13 mouse cellular contexts compared by ENCODE assay signal in the genomic region with DNA sequence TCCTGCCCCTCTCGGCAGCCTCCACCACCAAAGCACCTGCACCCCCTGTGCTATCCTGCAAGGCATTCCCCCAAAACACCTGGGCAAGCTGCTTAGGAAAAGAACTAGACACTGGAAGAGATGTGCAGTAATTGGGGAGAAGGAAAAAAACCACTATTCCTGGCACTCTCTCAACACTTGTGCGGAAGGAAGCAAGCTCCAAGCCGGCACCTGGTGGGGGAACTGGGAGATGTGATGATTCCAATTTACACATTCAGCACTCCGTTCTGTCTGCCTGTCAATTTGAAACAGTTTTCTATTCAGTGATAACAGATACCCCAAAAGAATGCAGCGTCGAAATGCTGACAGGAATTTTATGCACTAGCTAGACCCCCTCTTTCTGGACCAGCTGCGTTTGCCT. TPM values are rescaled to one million over a fixed set of nuclear protein-coding genes. Genes with fewer than 3 reads are reported as not detected.
DNase-seq lines count a peak whose midpoint lies in the region; ATAC-seq and TF ChIP-seq lines count a peak whose summit lies in the region.
"Had no signal": no experiment of that assay in that cellular context is flagged by ENCODE, and none has a peak within 500 bp of the region (broad histone marks: within the 10 kb centered on the region; RNA-seq: fewer than 3 reads in every experiment).

No protein-coding gene starts in this region.

- DNase-seq in heart, postnatal 36 days = no peak
- no peak for DNase-seq in left cerebral cortex, adult 2 months (ENCODE audit: extremely low spot score in 1 of 2, low spot score in 2 of 2)
- no peak for DNase-seq in left cerebral cortex, adult 11 months (ENCODE audit: low spot score)
- DNase-seq in brain, embryonic 14.5 days (ENCODE audit: low read depth) = peak; percentile 94
- DNase-seq in forebrain, postnatal 0 days = peak; percentile 79
- no peak for DNase-seq in spleen, postnatal 4 days (ENCODE audit: low spot score in 2 of 2)
- DNase-seq: cerebellum, adult 2 months; gastrocnemius, postnatal 36 days; thymus, postnatal 14 days had no signal

- TF ChIP-seq CTCF in left cerebral cortex, adult 2 months (IDR thresholded peaks at IDR 0.05) = peak; percentile 7; the same call in 1 of the 2 replicates
- TF ChIP-seq CTCF in brain, embryonic 14.5 days (IDR thresholded peaks at IDR 0.05; ENCODE audit: borderline replicate concordance, extremely low read depth, insufficient read depth, insufficient read length) = 0 out of 2 replicates have a peak, but pooled peaks have one; percentile 8
- peak; percentile 54 for TF ChIP-seq CTCF in forebrain, postnatal 0 days (IDR thresholded peaks at IDR 0.05; ENCODE audit: low read depth)

- peaks cover 24% of the 10 kb centered on the region for H3K4me1 ChIP-seq in heart, embryonic 11.5 days (ENCODE audit: control insufficient read depth, insufficient read depth, low read length)
- H3K4me1 ChIP-seq in forebrain, postnatal 0 days (ENCODE audit: insufficient read depth) = peaks cover 25% of the 10 kb centered on the region

- no peak overlapping the region for H3K9ac ChIP-seq in heart, embryonic 11.5 days (ENCODE audit: low read depth, low read length)
- no peak overlapping the region for H3K9ac ChIP-seq in forebrain, postnatal 0 days
- H3K9ac ChIP-seq: limb, embryonic 12.5 days had no signal

- intact Hi-C loops in heart, postnatal 36 days (cut with DNase I) = no loop called here
- intact Hi-C loops in left cerebral cortex, adult 2 months (cut with DNase I) = no loop called here

- H3K4me3 ChIP-seq in heart, embryonic 11.5 days (ENCODE audit: low read depth, low read length) = no peak overlapping the region
- no peak overlapping the region for H3K4me3 ChIP-seq in left cerebral cortex, adult 2 months
- no peak overlapping the region for H3K4me3 ChIP-seq in forebrain, postnatal 0 days (ENCODE audit: low read depth, low read length)
- H3K4me3 ChIP-seq: limb, embryonic 12.5 days had no signal

- TF ChIP-seq POLR2A in brain, embryonic 14.5 days (IDR thresholded peaks at IDR 0.05; ENCODE audit: borderline replicate concordance, extremely low read depth, insufficient read depth, insufficient read length, poor library complexity, severe bottlenecking) = no peak

- peak overlapping the region; percentile 2 for H3K4me2 ChIP-seq in heart, embryonic 11.5 days
- H3K4me2 ChIP-seq in forebrain, postnatal 0 days (ENCODE audit: low read depth) = peak overlapping the region; percentile 27
- H3K4me2 ChIP-seq: limb, embryonic 12.5 days had no signal

- ATAC-seq in heart, embryonic 11.5 days (replicated peaks; ENCODE audit: insufficient number of reproducible peaks, low FRiP score, low TSS enrichment) = no peak
- ATAC-seq in forebrain, postnatal 0 days = peak; percentile 60
- ATAC-seq: CD4-positive, CD25-positive, alpha-beta regulatory T cell, adult 4 months; inflammation-experienced regulatory T-cells, adult 6 months had no signal

- no peaks in the 10 kb centered on the region for H3K9me3 ChIP-seq in heart, embryonic 11.5 days (replicated peaks; ENCODE audit: control insufficient read depth, low read length)
- no peaks in the 10 kb centered on the region for H3K9me3 ChIP-seq in forebrain, postnatal 0 days (ENCODE audit: low read length)
- H3K9me3 ChIP-seq: limb, embryonic 12.5 days had no signal

- 22% methylated on average over 7 of the region's 7 CpGs for WGBS in heart, embryonic 11.5 days (ENCODE audit: insufficient replicate concordance)
- 14% methylated on average over 7 of the region's 7 CpGs for WGBS in forebrain, postnatal 0 days

- no peaks in the 10 kb centered on the region for H3K27me3 ChIP-seq in heart, embryonic 11.5 days (ENCODE audit: control insufficient read depth, insufficient read depth, low read length)
- H3K27me3 ChIP-seq in forebrain, postnatal 0 days (ENCODE audit: insufficient read depth, low read length) = no peaks in the 10 kb centered on the region
- H3K27me3 ChIP-seq: limb, embryonic 12.5 days had no signal

- H3K36me3 ChIP-seq in heart, embryonic 11.5 days (ENCODE audit: control insufficient read depth, insufficient read depth, low read length) = no peaks in the 10 kb centered on the region
- no peaks in the 10 kb centered on the region for H3K36me3 ChIP-seq in forebrain, postnatal 0 days (ENCODE audit: insufficient read depth)

- H3K27ac ChIP-seq in heart, embryonic 11.5 days (ENCODE audit: low read depth, low read length) = no peak overlapping the region
- no peak overlapping the region for H3K27ac ChIP-seq in left cerebral cortex, adult 2 months
- H3K27ac ChIP-seq in forebrain, postnatal 0 days (ENCODE audit: low read depth, low read length) = peak overlapping the region; percentile 76
- H3K27ac ChIP-seq: limb, embryonic 12.5 days had no signal

RNA-seq across cellular contexts. Expression of a gene that starts 50.9 kb away (rescaled TPM):
- 37.3 and 38.7 TPM in 2 replicates for polyA plus RNA-seq in heart, embryonic 11.5 days (2014; fragmentation: Nextera tagmentation; extraction: Ambion mirVana)
- 10 to 100 TPM; 51.6 to 56.1 TPM for total RNA-seq in heart, postnatal 36 days (2021)
- total RNA-seq in left cerebral cortex, adult 2 months (2021) = 100 to 1,000 TPM; 122 to 126 TPM
- polyA plus RNA-seq in brain, embryonic 14.5 days (2012; rRNA removed) = 237 and 262 TPM in 2 replicates
- 100 and 116 TPM in 2 replicates for total RNA-seq in forebrain, postnatal 0 days (2014; rRNA removed)
- polyA plus RNA-seq in forebrain, postnatal 0 days (2015; fragmentation: Nextera tagmentation; extraction: Ambion mirVana) = 66.3 and 73.6 TPM in 2 replicates
- polyA plus RNA-seq: CD4-positive, CD25-positive, alpha-beta regulatory T cell, adult 4 months had no signal

Comparison
In these comparisons a context has a peak if more than half of its experiments do, and no peak if none do; other contexts are left out.
1. DNase-seq: peak in brain, embryonic 14.5 days (single experiment) and forebrain, postnatal 0 days (single experiment); none in heart, postnatal 36 days (0 of 2), left cerebral cortex, adult 2 months (0 of 2), left cerebral cortex, adult 11 months (single experiment) and spleen, postnatal 4 days (0 of 2).
2. Peak in every context shown above with its lines, with median percentiles within 50 percentile points of each other: CTCF ChIP-seq.